Mouse (Mus musculus) CH12.LX (cell line): ENCODE measurements around the gene Pphln1. TPM values are rescaled to one million over a fixed set of nuclear protein-coding genes. Genes with fewer than 3 reads are reported as not detected.

Experiments
- DNase-seq: peaks from one replicate; pipeline ENCODE4 v3.0.0-alpha.2; 2013; ENCODE audit errors: extremely low read depth
- H3K27ac ChIP-seq: 2 replicates; pipeline ENCODE4 v1.5.1; 2012; ENCODE audit warnings: low read depth, mild to moderate bottlenecking, control low read depth, moderate library complexity; ENCODE audit not compliant: insufficient read depth
- H3K27me3 ChIP-seq: replicated peaks from 2 replicates; pipeline ENCODE3; 2012; ENCODE audit warnings: inconsistent platforms
- H3K36me3 ChIP-seq, 2 experiments: replicated peaks in 1 of 2; 2 replicates each; pipeline versions ENCODE3 to v1.6.1; 2012; ENCODE audit warnings: inconsistent platforms in 1 of 2, low read length in 1 of 2, mild to moderate bottlenecking in 1 of 2, mixed read lengths in 1 of 2, moderate library complexity in 1 of 2; ENCODE audit not compliant: control insufficient read depth in 1 of 2, insufficient read depth in 1 of 2
- H3K4me1 ChIP-seq, 2 experiments: 2 replicates each; pipeline ENCODE4 v1.6.1; 2012; ENCODE audit warnings: inconsistent platforms in 1 of 2, moderate library complexity in 1 of 2; ENCODE audit not compliant: insufficient read depth in 2 of 2, control insufficient read depth in 1 of 2
- H3K4me2 ChIP-seq: 2 replicates; pipeline ENCODE4 v1.6.1; 2012; ENCODE audit warnings: low read depth, mild to moderate bottlenecking, control low read depth; ENCODE audit not compliant: poor library complexity, insufficient read depth, severe bottlenecking
- H3K4me3 ChIP-seq, 3 experiments: fragments of 150-350 bp in 1 of 3; sonication (generic) in 1 of 3; replicated peaks in 1 of 3; 2 replicates each; pipeline versions ENCODE3 to v1.5.1; 2011 to 2012; ENCODE audit warnings: low read depth in 2 of 3, low read length in 2 of 3, mild to moderate bottlenecking in 2 of 3, moderate library complexity in 2 of 3, control low read depth in 1 of 3, improper control_type of control experiment in 1 of 3, inconsistent platforms in 1 of 3, mixed read lengths in 1 of 3; ENCODE audit not compliant: poor library complexity in 1 of 3
- H3K79me2 ChIP-seq: replicated peaks from 2 replicates; pipeline ENCODE4 v1.6.1; 2012; ENCODE audit warnings: mild to moderate bottlenecking, moderate library complexity; ENCODE audit not compliant: control insufficient read depth, poor library complexity, insufficient read depth, severe bottlenecking; ENCODE audit errors: extremely low read depth
- H3K9ac ChIP-seq: 2 replicates; pipeline ENCODE4 v1.6.1; 2012; ENCODE audit warnings: low read depth, mild to moderate bottlenecking, control low read depth, moderate library complexity; ENCODE audit not compliant: insufficient read depth
- H3K9me3 ChIP-seq: replicated peaks from 2 replicates; pipeline ENCODE3; 2012; ENCODE audit warnings: low read length, inconsistent platforms, mixed read lengths
- CHD1 ChIP-seq: IDR thresholded peaks from 2 replicates; pipeline ENCODE4 v1.6.1; 2012; ENCODE audit warnings: low read depth, low read length, improper control_type of control experiment, inconsistent platforms
- ELF1 ChIP-seq: IDR thresholded peaks from 2 replicates; pipeline ENCODE4 v1.6.1; 2014; ENCODE audit warnings: low read depth, mild to moderate bottlenecking, inconsistent platforms, low read length, improper control_type of control experiment
- EP300 ChIP-seq: IDR thresholded peaks from 2 replicates; pipeline ENCODE4 v1.6.1; 2011; ENCODE audit warnings: low read length, improper control_type of control experiment
- ETS1 ChIP-seq: conservative IDR thresholded peaks from 2 replicates; pipeline ENCODE4 v1.6.1; 2012; ENCODE audit warnings: low read depth, mild to moderate bottlenecking, inconsistent platforms, low read length, improper control_type of control experiment, moderate library complexity
- GABPA ChIP-seq: IDR thresholded peaks from 2 replicates; pipeline ENCODE4 v1.6.1; 2012; ENCODE audit warnings: low read depth, low read length, improper control_type of control experiment, inconsistent platforms; ENCODE audit not compliant: insufficient replicate concordance
- JUN ChIP-seq: IDR thresholded peaks from 2 replicates; pipeline ENCODE4 v1.6.1; 2011; ENCODE audit warnings: low read depth, mild to moderate bottlenecking, low read length, improper control_type of control experiment, moderate library complexity; ENCODE audit not compliant: insufficient read depth
- KAT2A ChIP-seq: IDR thresholded peaks from 2 replicates; pipeline ENCODE4 v1.6.1; 2012; ENCODE audit warnings: low read length, improper control_type of control experiment, inconsistent platforms; ENCODE audit not compliant: insufficient replicate concordance
- MAFK ChIP-seq: IDR thresholded peaks from 2 replicates; pipeline ENCODE4 v1.6.1; 2011; ENCODE audit warnings: low read length, improper control_type of control experiment; ENCODE audit not compliant: insufficient replicate concordance
- MAX ChIP-seq: IDR thresholded peaks from 2 replicates; pipeline ENCODE4 v1.6.1; 2011; ENCODE audit warnings: low read length, improper control_type of control experiment
- MYC ChIP-seq: IDR thresholded peaks from 2 replicates; pipeline ENCODE4 v1.6.1; 2011; ENCODE audit warnings: low read depth, mild to moderate bottlenecking, improper control_type of control experiment, low read length
- NELFE ChIP-seq: IDR thresholded peaks from 2 replicates; pipeline ENCODE4 v1.6.1; 2011; ENCODE audit warnings: low read depth, low read length, improper control_type of control experiment
- TBP ChIP-seq: conservative IDR thresholded peaks from 2 replicates; pipeline ENCODE4 v1.6.1; 2011; ENCODE audit warnings: low read depth, low read length, improper control_type of control experiment
- ZKSCAN1 ChIP-seq: IDR thresholded peaks from 2 replicates; pipeline ENCODE4 v1.6.1; 2012; ENCODE audit warnings: low read depth, inconsistent platforms, low read length, improper control_type of control experiment, borderline replicate concordance
- dilution Hi-C: fragments of 300-500 bp; cut with MboI; formaldehyde crosslinking; loops from 2 replicates; pipeline ENCODE4 v1.14.3; 2020; ENCODE audit warnings: low sequenced_read_pairs; ENCODE audit not compliant: extremely low pct_unique_long_range_greater_than_20kb, extremely low pct_ligation_motif_present
- in situ Hi-C: fragments of 300-500 bp; cut with MboI; formaldehyde crosslinking; loops from 3 replicates; pipeline ENCODE4 v1.14.3; 2019; ENCODE audit warnings: low sequenced_read_pairs, low pct_ligation_motif_present, low pct_unique_long_range_greater_than_20kb, mixed read lengths
- polyA plus RNA-seq: library from polyadenylated mRNA; unstranded; fragments of >175 nt; gene quantifications from 2 replicates; pipeline ENCODE4 v1.2.1, GENCODE M21; 2012; ENCODE audit warnings: low read depth; ENCODE audit not compliant: insufficient read length
- total RNA-seq, 2 experiments: library from RNA; depleted of rRNA; stranded (reverse); fragments of 300-350 nt in 1 of 2; fragments of >200 nt in 1 of 2; gene quantifications; 2 replicates each; pipeline ENCODE4 v1.2.3; 2012 to 2014

The Pphln1 gene
- total and polyA plus RNA-seq, 3 experiments: 22.9 to 63.9 (median 59.3) TPM

- no peak for DNase-seq
- dilution Hi-C loops: no loop called here
- no peak overlapping the region for H3K4me2 ChIP-seq
Observed at GRCm38 (mm10) chr15:93504808-93505207, 106.7 kb downstream of the Pphln1 start.

GRCm38 (mm10) chr15:93510690-93511336, 112.7 kb downstream of the Pphln1 start:
- H3K4me3 ChIP-seq: no peak overlapping the region
- in situ Hi-C loops: loop anchor here (10.0 kb wide), 2 partner anchors 64 to 204 kb away; no protein-coding TSS in a partner anchor
- no peak overlapping the region for H3K27ac ChIP-seq
- H3K27me3 ChIP-seq: no peaks in the 10 kb centered on the region
- H3K36me3 ChIP-seq: peaks cover 0 to 6% of the 10 kb centered on the region in 2 experiments
- TF ChIP-seq ELF1 (no peak), MAFK (no peak), NELFE (no peak)
- no peak overlapping the region for H3K9ac ChIP-seq
- no peak overlapping the region for H3K4me2 ChIP-seq
- no peaks in the 10 kb centered on the region for H3K79me2 ChIP-seq
- no peak for DNase-seq
- peaks cover 11 to 33% of the 10 kb centered on the region in 2 experiments; a peak in 3 of 4 replicates for H3K4me1 ChIP-seq
- dilution Hi-C loops: no loop called here
- H3K9me3 ChIP-seq: no peaks in the 10 kb centered on the region

More at GRCm38 (mm10) chr15:93504808-93505207, 106.7 kb downstream of the Pphln1 start:
- no peak overlapping the region for H3K4me3 ChIP-seq
- no peaks in the 10 kb centered on the region for H3K4me1 ChIP-seq
- TF ChIP-seq GABPA (no peak), CHD1 (no peak), TBP (no peak), EP300 (no peak), MYC (no peak), NELFE (no peak), MAFK (no peak), MAX (no peak), ZKSCAN1 (no peak), JUN (no peak), KAT2A (no peak), ETS1 (no peak)
- TF ChIP-seq, all 38 proteins: peak for 0
- Histone ChIP-seq H3K9me3 (no peaks in the 10 kb centered on the region), H3K27ac (no peak overlapping the region), H3K79me2 (no peaks in the 10 kb centered on the region), H3K27me3 (no peaks in the 10 kb centered on the region), H3K9ac (no peak overlapping the region), H3K36me3 (peaks cover 7 to 58% of the 10 kb centered on the region in 2 experiments)
- in situ Hi-C loops: no loop called here
